Mouse (Mus musculus) liver, embryonic 14.5 days (tissue): ENCODE results near the gene Fgd6.

Experiments used
- CTCF ChIP-seq: IDR thresholded peaks from 2 replicates; pipeline ENCODE4 v1.5.1; 2016; ENCODE audit warnings: antibody characterized with exemption, low read depth, control low read depth
- EP300 ChIP-seq: IDR thresholded peaks from 2 replicates; pipeline ENCODE4 v1.6.1; 2016; ENCODE audit warnings: antibody characterized with exemption, low read depth

GRCm38 (mm10) chr10:94147391-94147755 lies 111.6 kb downstream of the Fgd6 start:
- TF ChIP-seq EP300 (no peak), CTCF (no peak; the same call in 1 of the 2 replicates)
